Mouse (Mus musculus) lung, adult 2 months (tissue): ENCODE data around the gene 1700008O03Rik. TPM values are rescaled to one million over a fixed set of nuclear protein-coding genes. Genes with fewer than 3 reads are reported as not detected.

Experiments
- DNase-seq: peaks from one replicate; pipeline ENCODE4 v3.0.0; 2022
- H3K4me1 ChIP-seq: fragments of 200-500 bp; 2 replicates; pipeline ENCODE4 v1.6.1; 2011; ENCODE audit warnings: low read length; ENCODE audit not compliant: control insufficient read depth, insufficient read depth
- H3K4me3 ChIP-seq: fragments of 200-500 bp; replicated peaks from 2 replicates; pipeline ENCODE3; 2011; ENCODE audit warnings: low read depth, mild to moderate bottlenecking, control low read depth, low read length; ENCODE audit errors: extremely low read depth
- CTCF ChIP-seq: fragments of 200-500 bp; IDR thresholded peaks from 2 replicates; pipeline ENCODE4 v1.5.1; 2011; ENCODE audit warnings: mild to moderate bottlenecking, low read length, control low read depth; ENCODE audit not compliant: insufficient read depth
- POLR2A ChIP-seq: fragments of 200-500 bp; IDR thresholded peaks from 2 replicates; pipeline ENCODE4 v1.6.1; 2011; ENCODE audit warnings: low read depth, mild to moderate bottlenecking, control low read depth, low read length, borderline replicate concordance; ENCODE audit errors: extremely low read depth
- whole genome bisulfite sequencing: fragments of 180-500 bp; shearing (Covaris S2); methylation state at CpG from one replicate; pipeline ENCODE4 v1.1.7; 2018; 5-methylcytosine and 5-hydroxymethylcytosine counted together
- polyA plus RNA-seq: library from polyadenylated mRNA; depleted of rRNA; stranded (reverse); fragments of >200 nt; gene quantifications from 2 replicates; pipeline ENCODE4 v1.2.3, GENCODE M21; 2012

Gene 1700008O03Rik
- polyA plus RNA-seq, 1 experiment, result 1.2 TPM

- TF ChIP-seq CTCF, result peak; percentile 48
- no peak for TF ChIP-seq POLR2A
- DNase-seq, result peak; percentile 62
- Histone ChIP-seq H3K4me1 (no peaks in the 10 kb centered on the region), H3K4me3 (no peak overlapping the region)
- WGBS, result 5% methylated on average over 25 of the region's 25 CpGs
These were observed 34.5 kb downstream of the 1700008O03Rik start for GRCm38 (mm10) chr7:44350957-44351711.

- H3K4me1 ChIP-seq, result no peaks in the 10 kb centered on the region
- 25% methylated on average over 3 of the region's 3 CpGs for WGBS
- TF ChIP-seq POLR2A (no peak), CTCF (no peak)
- no peak overlapping the region for H3K4me3 ChIP-seq
- no peak for DNase-seq
These were observed 36.6 kb downstream of the 1700008O03Rik start for GRCm38 (mm10) chr7:44349043-44349442.

GRCm38 (mm10) chr7:44344622-44345021 lies 41.0 kb downstream of the 1700008O03Rik start:
- WGBS, result 56% methylated on average over 12 of the region's 12 CpGs
- TF ChIP-seq CTCF, result no peak
- TF ChIP-seq POLR2A, result no peak
- peak overlapping the region; percentile 49 for H3K4me3 ChIP-seq
- H3K4me1 ChIP-seq, result no peaks in the 10 kb centered on the region
- no peak for DNase-seq

GRCm38 (mm10) chr7:44343459-44344015 lies 42.1 kb downstream of the 1700008O03Rik start:
- 21% methylated on average over 11 of the region's 11 CpGs for WGBS
- H3K4me1 ChIP-seq, result no peaks in the 10 kb centered on the region
- TF ChIP-seq CTCF (no peak), POLR2A (no peak)
- no peak for DNase-seq
- H3K4me3 ChIP-seq, result no peak overlapping the region

- H3K4me3 ChIP-seq, result no peak overlapping the region
- H3K4me1 ChIP-seq, result no peaks in the 10 kb centered on the region
- TF ChIP-seq POLR2A (no peak), CTCF (no peak)
- 55% methylated on average over 5 of the region's 5 CpGs for whole genome bisulfite sequencing
- no peak for DNase-seq
These were observed 43.9 kb downstream of the 1700008O03Rik start for GRCm38 (mm10) chr7:44341714-44342113.

- Histone ChIP-seq H3K4me3 (no peak overlapping the region), H3K4me1 (no peaks in the 10 kb centered on the region)
- TF ChIP-seq CTCF (no peak), POLR2A (no peak)
- DNase-seq, result no peak
- WGBS, result 76% methylated on average over 10 of the region's 10 CpGs
These were observed 44.5 kb downstream of the 1700008O03Rik start for GRCm38 (mm10) chr7:44341119-44341518.

GRCm38 (mm10) chr7:44340226-44340625 lies 45.4 kb downstream of the 1700008O03Rik start:
- Histone ChIP-seq H3K4me3 (no peak overlapping the region), H3K4me1 (no peaks in the 10 kb centered on the region)
- 55% methylated on average over 6 of the region's 6 CpGs for WGBS
- TF ChIP-seq POLR2A (no peak), CTCF (no peak)
- DNase-seq, result no peak

- no peak for DNase-seq
- WGBS, result 8% methylated on average over 32 of the region's 32 CpGs
- no peaks in the 10 kb centered on the region for H3K4me1 ChIP-seq
- no peak for TF ChIP-seq CTCF
- TF ChIP-seq POLR2A, result no peak
- H3K4me3 ChIP-seq, result no peak overlapping the region
These were observed 48.3 kb downstream of the 1700008O03Rik start for GRCm38 (mm10) chr7:44337121-44337849.
